Mouse (Mus musculus) midbrain, embryonic 14.5 days (tissue): ENCODE measurements at regions not wholly inside any gene's neighbourhood (a gene's known extent, or its start where the extent isn't known, plus 50 kb on each side); places are given as distances from the start of the nearest gene placed in this dataset.

Source experiments
- ATAC-seq: fragments of 200-750 bp; cut with Nextera tagmentation; 2 replicates; pipeline ENCODE4 v1.8.0; 2017; ENCODE audit warnings: moderate number of reproducible peaks, moderate library complexity; ENCODE audit not compliant: low FRiP score, low TSS enrichment
- DNase-seq: peaks from one replicate; pipeline ENCODE4 v3.0.0-alpha.2; 2015
- H3K27ac ChIP-seq: fragments of 300-500 bp; sonication (generic); replicated peaks from 2 replicates; pipeline ENCODE4 v1.5.1; 2014; ENCODE audit warnings: mild to moderate bottlenecking, low read depth, low read length, moderate library complexity
- H3K27me3 ChIP-seq: fragments of 300-500 bp; sonication (generic); 2 replicates; pipeline ENCODE4 v1.6.1; 2014; ENCODE audit warnings: low read length, control low read depth, mixed read lengths; ENCODE audit not compliant: control insufficient read depth, insufficient read depth
- H3K36me3 ChIP-seq: fragments of 300-500 bp; sonication (generic); 2 replicates; pipeline ENCODE4 v1.6.1; 2014; ENCODE audit warnings: low read length, control low read depth; ENCODE audit not compliant: control insufficient read depth, insufficient read depth
- H3K4me1 ChIP-seq: fragments of 300-500 bp; sonication (generic); 2 replicates; pipeline ENCODE4 v1.6.1; 2014; ENCODE audit warnings: mild to moderate bottlenecking, antibody characterized with exemption, low read length, control low read depth; ENCODE audit not compliant: control insufficient read depth, insufficient read depth
- H3K4me2 ChIP-seq: fragments of 300-500 bp; sonication (generic); 2 replicates; pipeline ENCODE4 v1.6.1; 2014; ENCODE audit warnings: mild to moderate bottlenecking, low read length, moderate library complexity
- H3K4me3 ChIP-seq: fragments of 300-500 bp; sonication (generic); replicated peaks from 2 replicates; pipeline ENCODE4 v1.5.1; 2014; ENCODE audit warnings: low read depth, low read length
- H3K9ac ChIP-seq: fragments of 300-500 bp; sonication (generic); replicated peaks from 2 replicates; pipeline ENCODE4 v1.6.1; 2014; ENCODE audit warnings: mild to moderate bottlenecking, low read length, moderate library complexity
- H3K9me3 ChIP-seq: fragments of 300-500 bp; sonication (generic); 2 replicates; pipeline ENCODE4 v1.6.1; 2016; ENCODE audit warnings: low read length, control low read depth, mixed read lengths; ENCODE audit not compliant: control insufficient read depth
- WGBS: fragments of 180-500 bp; shearing (Covaris S2); extraction: QIAGEN DNeasy Blood & Tissue Kit; methylation state at CpG from one replicate; pipeline ENCODE4 v1.1.7; 2014; 5-methylcytosine and 5-hydroxymethylcytosine counted together

DNA sequence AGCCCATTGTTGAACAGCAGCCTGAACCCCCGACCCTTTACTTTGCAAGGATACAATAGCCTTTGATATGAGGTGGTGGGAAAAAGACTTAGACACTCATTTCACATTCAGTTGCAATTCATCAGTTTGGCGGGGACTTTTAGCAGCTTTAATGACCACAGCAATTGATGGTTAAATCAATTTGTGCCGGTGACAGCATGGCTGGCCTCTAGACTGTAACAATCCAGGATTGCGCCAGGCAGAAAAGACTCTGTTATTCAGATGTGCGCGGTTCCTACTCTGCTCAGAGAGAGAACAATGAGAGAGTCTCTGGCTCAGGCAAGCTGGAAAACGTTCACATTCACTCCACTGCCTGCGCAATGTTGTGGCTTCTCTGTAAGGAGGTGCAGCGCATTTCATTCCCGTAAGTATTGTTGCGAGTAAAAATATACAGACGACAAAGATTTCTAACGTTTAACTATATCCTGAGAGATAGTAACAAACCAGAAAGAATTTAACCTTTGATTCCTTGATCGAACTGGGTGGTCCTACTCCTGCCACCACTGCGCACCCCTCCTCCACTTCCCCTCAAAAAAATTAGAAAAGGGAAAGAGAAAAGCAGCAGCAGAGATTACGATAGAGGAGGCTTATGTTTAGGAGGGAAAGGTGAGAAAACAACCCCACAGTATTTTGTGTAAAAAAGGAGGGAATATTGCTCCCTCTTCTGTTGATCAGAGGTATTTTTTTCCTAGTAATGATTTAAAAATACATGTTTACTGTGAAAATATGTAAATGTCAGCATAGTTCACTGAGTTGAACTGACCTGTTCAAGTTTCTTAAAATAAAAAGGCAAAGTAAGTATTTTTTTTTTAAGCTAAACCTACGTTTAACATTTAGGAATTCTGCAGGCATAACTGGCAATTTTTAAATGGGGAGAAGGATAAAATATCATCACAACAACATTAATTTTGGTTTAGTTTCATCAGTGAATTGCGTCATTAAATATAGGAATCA lies 267.6 kb downstream of the Rfpl4b start:
- no peaks in the 10 kb centered on the region for H3K36me3 ChIP-seq
- H3K4me1 ChIP-seq: peaks cover 10% of the 10 kb centered on the region
- ATAC-seq: peak; percentile 93
- peak overlapping the region; percentile 91 for H3K27ac ChIP-seq
- no peaks in the 10 kb centered on the region for H3K9me3 ChIP-seq
- peak overlapping the region; percentile 46 for H3K9ac ChIP-seq
- H3K4me3 ChIP-seq: peak overlapping the region; percentile 33
- H3K4me2 ChIP-seq: peak overlapping the region; percentile 51
- H3K27me3 ChIP-seq: no peaks in the 10 kb centered on the region
- 3% methylated on average over 18 of the region's 18 CpGs for WGBS
- peak; percentile 87 for DNase-seq

GRCm38 (mm10) chr10:38553326-38553687 lies 268.3 kb downstream of the Rfpl4b start:
- peak overlapping the region; percentile 33 for H3K4me3 ChIP-seq
- H3K27me3 ChIP-seq: no peaks in the 10 kb centered on the region
- peak overlapping the region; percentile 51 for H3K4me2 ChIP-seq
- H3K9ac ChIP-seq: peak overlapping the region; percentile 46
- DNase-seq (no peak), ATAC-seq (no peak; the same call in 1 of the 2 replicates)
- H3K36me3 ChIP-seq: no peaks in the 10 kb centered on the region
- no peaks in the 10 kb centered on the region for H3K9me3 ChIP-seq
- H3K27ac ChIP-seq: peak overlapping the region; percentile 91
- H3K4me1 ChIP-seq: peaks cover 10% of the 10 kb centered on the region

- WGBS: 83% methylated on average over 5 of the region's 5 CpGs
- Histone ChIP-seq H3K9ac (no peak overlapping the region), H3K27me3 (no peaks in the 10 kb centered on the region), H3K4me1 (peaks cover 10% of the 10 kb centered on the region), H3K4me2 (no peak overlapping the region), H3K27ac (peak overlapping the region; percentile 52; the same call in 1 of the 2 replicates), H3K9me3 (no peaks in the 10 kb centered on the region), H3K36me3 (no peaks in the 10 kb centered on the region), H3K4me3 (no peak overlapping the region)
- no peak for DNase-seq
- ATAC-seq: no peak
These were observed 269.1 kb downstream of the Rfpl4b start for GRCm38 (mm10) chr10:38552350-38553076.

GRCm38 (mm10) chr10:38540031-38540430 lies 281.5 kb downstream of the Rfpl4b start:
- Histone ChIP-seq H3K27ac (no peak overlapping the region), H3K9ac (no peak overlapping the region), H3K4me2 (no peak overlapping the region), H3K4me3 (no peak overlapping the region), H3K36me3 (no peaks in the 10 kb centered on the region), H3K4me1 (no peaks in the 10 kb centered on the region), H3K27me3 (no peaks in the 10 kb centered on the region), H3K9me3 (no peaks in the 10 kb centered on the region; the same call in 1 of the 2 replicates)
- WGBS: 89% methylated on average over 4 of the region's 4 CpGs
- ATAC-seq (no peak), DNase-seq (peak; percentile 8)

- H3K4me3 ChIP-seq: no peak overlapping the region
- DNase-seq (no peak), ATAC-seq (no peak)
- H3K4me1 ChIP-seq: no peaks in the 10 kb centered on the region
- H3K36me3 ChIP-seq: no peaks in the 10 kb centered on the region
- H3K27me3 ChIP-seq: no peaks in the 10 kb centered on the region
- no peak overlapping the region for H3K9ac ChIP-seq
- no peak overlapping the region for H3K27ac ChIP-seq
- H3K4me2 ChIP-seq: no peak overlapping the region
- no peaks in the 10 kb centered on the region for H3K9me3 ChIP-seq
These were observed 282.8 kb downstream of the Rfpl4b start for GRCm38 (mm10) chr10:38538766-38539165.

- 90% methylated on average over 2 of the region's 2 CpGs for WGBS
- no peak overlapping the region for H3K4me3 ChIP-seq
These were observed 304.9 kb downstream of the Rfpl4b start for GRCm38 (mm10) chr10:38516636-38517035.

More at GRCm38 (mm10) chr10:38516636-38517035, 304.9 kb downstream of the Rfpl4b start:
- no peaks in the 10 kb centered on the region for H3K36me3 ChIP-seq
- H3K9ac ChIP-seq: no peak overlapping the region
- H3K27ac ChIP-seq: no peak overlapping the region
- no peaks in the 10 kb centered on the region for H3K27me3 ChIP-seq
- no peaks in the 10 kb centered on the region for H3K9me3 ChIP-seq
- H3K4me1 ChIP-seq: no peaks in the 10 kb centered on the region
- H3K4me2 ChIP-seq: no peak overlapping the region
- no peak for DNase-seq
- no peak for ATAC-seq
